Mouse (Mus musculus): ENCODE results near the gene Man2b2.

The Man2b2 gene

DNA sequence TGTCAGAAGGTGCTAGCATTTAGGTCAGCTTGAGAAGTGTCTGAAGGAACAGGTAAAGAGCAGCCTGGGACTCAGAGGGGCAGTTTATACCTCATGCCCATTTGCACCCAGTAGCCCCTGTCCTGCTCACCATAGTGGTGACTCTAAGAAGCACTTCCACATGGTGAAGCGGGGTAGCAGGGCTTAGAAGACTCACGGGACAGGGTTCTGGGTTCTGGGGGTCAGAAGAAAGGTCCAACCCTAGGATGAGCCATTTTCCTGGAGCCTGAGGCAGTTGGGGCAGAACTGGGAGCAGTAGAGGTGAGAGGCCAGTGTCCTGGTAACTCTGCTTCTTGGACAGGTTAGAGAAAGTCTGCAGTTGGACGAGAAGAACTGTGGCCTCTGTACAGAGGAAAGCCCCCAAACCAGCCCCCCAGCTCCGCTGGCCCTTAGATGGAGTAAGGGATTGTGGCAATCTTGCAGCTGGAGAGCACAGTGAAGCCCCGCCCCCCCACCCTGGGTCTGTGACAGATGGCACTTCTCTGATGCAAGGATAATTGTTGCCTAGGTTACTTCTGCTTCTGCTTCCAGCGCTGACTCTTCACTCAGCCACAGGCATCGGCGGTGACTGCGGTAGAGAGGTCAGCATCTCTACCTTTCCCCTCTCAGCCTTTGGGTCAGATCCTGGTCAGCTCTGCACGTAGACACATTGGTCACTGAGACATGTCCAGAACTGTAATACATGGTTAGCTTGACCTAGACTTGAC, 63.3 kb downstream of the Man2b2 start:
- no peak for DNase-seq (ENCODE audit: low spot score)

DNA sequence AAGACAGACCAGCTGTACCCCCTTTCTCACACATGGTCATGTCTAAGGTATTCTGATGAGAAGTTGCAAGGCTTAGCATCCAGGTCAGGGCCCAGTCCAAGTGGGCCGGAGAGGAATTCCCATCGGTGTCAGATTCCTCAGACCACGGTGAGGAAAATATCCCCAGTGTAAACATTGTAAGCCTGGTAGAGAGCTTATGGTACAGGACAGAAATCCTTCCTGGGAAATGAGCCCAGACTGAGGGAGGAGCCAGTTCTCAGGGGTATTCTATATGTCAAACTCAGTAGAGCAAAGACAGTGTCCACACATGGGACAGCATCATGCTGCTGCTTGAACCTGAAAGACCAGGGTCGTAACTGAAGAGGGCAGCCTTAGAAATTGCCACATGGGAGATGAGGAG, 70.6 kb downstream of the Man2b2 start:
- DNase-seq (ENCODE audit: low spot score) = no peak

DNA sequence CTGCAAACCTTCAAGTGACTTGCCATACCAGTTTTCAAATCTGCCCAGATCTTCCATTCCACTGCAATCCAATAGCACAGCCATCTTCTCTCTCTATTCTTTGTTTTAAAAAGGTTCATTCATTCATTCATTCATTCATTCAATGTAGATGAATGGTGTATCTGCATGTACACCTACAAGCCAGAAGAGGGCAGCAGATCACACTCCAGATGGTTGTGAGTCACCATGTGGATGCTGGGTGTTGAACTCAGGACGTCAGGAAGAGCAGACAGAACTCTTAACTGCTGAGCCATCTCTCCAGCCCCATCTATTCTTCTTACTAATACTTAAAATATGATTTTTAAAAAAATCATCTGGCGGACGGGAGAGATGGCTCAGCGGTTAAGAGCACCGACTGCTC, 73.4 kb downstream of the Man2b2 start:
- DNase-seq (ENCODE audit: low spot score) = no peak
